Mouse (Mus musculus): ENCODE data around the gene Chd5. TPM values are rescaled to one million over a fixed set of nuclear protein-coding genes. Genes with fewer than 3 reads are reported as not detected.

The Chd5 gene
- total RNA-seq, 2 experiments from 2014 or later, result 160 to 177 TPM

DNA sequence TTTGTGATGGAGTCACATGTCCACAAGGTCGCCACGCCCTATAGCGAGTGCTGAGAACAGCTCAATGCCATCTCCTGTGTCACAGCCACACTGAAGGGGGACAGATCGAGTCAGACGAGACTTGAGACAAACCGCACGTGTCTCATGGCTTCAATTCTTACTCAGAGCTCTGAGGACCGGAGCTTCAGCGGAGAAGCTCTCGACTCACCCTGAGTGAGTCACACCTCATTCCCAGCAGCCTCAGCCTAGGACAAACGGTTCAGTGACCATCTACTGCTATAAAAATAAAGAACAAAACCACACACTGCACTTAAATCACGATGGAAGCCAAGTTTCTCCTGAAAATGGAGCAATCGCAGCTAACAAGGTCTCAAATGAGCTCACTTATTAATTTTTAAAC is 72.5 kb downstream of the Chd5 start:
- DNase-seq (ENCODE audit: low spot score in 2 of 2), result no peak
- intact Hi-C loops (cut with DNase I), result no loop called here

DNA sequence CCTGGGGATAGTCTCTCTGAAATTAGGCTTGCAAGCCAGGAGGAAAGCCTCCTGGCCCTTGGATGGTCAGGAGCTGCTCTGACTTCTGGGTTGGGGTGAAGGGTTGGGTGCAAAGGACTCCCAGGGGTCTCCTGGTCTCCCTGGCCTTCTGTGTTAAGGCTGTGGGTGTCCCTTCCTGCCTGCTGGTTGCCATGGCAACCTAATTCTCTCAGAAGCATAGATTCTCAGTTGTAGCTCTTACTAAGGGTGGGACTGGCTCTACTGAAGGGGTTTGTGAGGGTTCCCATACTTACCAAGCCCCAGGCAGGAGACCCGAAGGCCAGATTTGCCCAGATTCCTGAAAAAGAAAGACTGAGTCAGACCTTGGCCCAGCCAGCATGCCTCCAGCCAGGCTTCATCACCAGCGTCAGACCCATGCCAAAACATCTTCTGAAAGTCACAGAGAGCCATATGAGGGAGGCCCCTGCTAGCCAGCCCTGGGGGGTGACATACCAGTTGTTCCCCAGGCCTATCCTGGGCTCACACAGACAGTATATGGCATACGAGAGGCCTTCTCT is 74.2 kb downstream of the Chd5 start:
- no peak for DNase-seq (ENCODE audit: low spot score in 2 of 2)
- intact Hi-C loops (cut with DNase I), result no loop called here

DNA sequence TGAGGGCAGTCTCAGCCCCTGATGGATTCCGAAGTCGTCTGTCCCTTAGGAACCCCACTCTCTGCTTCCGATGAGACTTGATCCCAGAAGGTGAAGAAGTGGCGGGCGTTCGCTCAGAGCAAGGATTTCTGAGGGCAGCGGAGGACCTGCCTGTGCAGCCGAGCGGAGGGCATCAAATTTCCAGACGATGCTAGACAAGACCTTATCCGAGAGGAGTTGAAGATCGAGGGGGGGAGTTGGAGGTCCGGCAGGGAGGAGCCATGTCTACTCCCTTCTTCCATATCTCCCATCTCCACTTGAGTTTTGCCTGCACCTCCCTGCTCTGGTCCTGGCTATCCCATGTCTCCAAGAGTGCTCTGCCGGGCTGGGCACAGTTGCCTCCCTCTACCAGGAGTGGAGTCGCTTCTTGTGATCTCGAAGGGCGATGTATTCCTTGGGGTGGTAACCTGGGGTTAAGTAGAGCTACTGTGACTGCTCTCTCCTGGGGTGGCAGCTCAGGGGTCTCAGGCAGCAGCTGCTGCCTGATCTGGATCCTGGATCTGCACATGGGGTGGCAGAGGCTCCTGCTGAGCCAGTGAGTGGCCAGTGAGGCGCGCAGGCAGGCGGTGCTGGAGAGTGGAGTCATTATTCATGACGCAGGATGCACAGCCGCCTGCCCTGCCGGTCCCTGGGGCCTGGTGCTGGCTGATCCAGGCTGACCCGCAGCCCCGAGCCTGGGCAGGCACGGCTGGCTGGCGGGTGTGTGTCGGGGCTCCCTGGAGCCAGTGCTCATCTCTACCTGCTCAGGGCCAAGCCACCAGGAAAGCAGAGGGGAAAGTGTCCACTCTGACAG is 80.0 kb downstream of the Chd5 start:
- no peak for DNase-seq (ENCODE audit: low spot score in 2 of 2)
- intact Hi-C loops (cut with DNase I), result no loop called here

DNA sequence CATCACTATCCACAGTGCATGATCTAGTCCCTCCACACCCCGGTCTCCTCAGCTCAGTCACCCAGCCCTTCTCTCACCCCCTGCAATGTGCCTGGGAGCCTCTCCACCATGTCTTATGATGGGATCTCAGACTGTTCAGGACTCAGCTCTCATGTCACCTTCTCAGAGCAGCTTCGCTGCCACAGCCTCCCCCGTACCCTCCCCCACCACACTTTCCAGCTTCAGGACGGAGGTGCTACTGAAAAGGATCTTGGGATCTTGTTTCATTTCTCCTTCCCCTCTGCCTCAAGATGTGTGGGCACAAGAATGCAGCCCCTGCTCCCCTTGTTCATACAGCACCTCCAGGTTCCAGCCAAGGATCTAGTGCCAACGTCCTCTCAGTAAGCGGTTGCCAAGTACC is 85.1 kb downstream of the Chd5 start:
- intact Hi-C loops (cut with DNase I), result no loop called here
- DNase-seq (ENCODE audit: low spot score in 2 of 2), result no peak

DNA sequence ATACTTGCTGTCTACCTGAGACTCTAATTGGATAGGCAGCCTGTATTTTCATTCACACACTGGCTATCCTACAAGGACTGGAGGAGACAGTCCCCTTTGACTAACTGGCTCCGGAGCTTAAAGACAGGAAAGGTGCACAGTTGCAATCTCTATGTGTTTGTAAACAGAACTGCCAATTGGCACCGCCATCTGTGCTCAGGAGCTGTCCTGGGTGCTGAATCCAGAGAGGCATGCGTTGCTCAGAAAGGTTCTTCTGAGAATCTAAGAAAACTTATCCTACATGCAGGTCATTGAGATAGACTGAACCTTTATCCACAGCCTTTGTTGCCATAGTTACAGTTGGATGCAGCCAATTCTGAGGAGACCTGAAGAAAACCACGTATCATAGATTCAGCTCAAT is 85.9 kb downstream of the Chd5 start:
- no peak for DNase-seq (ENCODE audit: low spot score in 2 of 2)

DNA sequence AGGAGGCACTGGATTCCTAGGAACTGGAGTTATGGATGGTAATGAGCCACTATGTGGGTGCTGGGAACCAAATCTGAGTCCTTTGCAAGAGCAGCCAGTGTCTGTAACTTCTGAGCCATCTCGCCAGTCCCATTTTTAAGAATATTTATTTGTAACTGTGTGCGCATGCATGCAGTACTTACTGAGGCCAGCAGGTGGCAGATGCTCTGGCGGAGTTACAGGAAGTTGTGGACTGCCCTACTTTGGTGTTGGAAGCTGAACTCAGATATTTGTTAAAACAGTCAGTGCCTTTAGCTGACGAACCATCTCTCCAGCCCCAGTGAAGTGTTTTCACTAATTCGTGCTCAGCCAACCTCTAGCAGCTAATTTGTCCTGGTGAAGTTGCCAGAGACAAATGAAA is 86.5 kb downstream of the Chd5 start:
- intact Hi-C loops (cut with DNase I), result no loop called here
- no peak for DNase-seq (ENCODE audit: low spot score in 2 of 2)

More for the DNA sequence above, 85.9 kb downstream of the Chd5 start:
- intact Hi-C loops (cut with DNase I), result no loop called here

DNA sequence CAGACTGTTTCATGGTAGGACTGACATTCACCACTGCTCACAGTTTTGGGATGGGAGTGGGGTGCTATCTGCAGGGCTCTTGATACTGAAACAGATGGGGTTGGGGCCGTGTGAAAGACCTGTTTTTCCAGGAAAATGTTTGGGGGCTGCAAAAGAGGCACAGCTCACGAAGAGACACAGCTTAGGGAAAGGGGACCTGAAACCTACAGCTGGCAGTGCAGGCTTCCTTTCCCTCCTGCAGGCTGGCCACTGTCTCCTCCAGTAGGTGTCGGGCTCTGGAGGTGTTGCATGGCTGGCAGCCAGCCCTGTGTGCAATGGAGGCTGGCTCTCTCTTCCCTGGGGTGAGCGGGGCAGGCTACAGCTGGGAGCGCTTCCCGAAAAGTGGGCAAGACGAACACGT is 89.8 kb downstream of the Chd5 start:
- no peak for DNase-seq (ENCODE audit: low spot score in 2 of 2)
- intact Hi-C loops (cut with DNase I), result no loop called here

DNA sequence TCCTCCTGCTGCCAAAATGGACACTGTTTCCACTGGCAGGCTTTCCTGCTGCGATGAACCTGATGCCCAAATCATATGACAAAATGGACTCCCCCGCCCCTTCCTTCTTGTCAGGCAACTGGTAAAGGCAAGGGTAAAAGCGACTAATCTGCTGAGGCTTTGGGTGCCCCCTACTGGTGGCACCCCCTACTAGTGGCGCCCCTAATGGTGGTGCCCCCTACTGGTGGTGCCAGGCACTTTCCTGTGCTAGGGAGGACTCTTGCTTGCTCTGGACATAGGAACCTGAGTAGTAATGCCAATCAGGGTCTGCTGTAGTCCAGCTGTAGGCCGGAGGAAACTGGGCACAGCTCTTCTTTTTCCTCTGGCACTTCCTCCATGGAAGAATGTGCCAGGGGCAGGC is 93.9 kb downstream of the Chd5 start:
- intact Hi-C loops (cut with DNase I), result loop anchor here (5.0 kb wide), 1 partner anchor 265 kb away; no protein-coding TSS in a partner anchor
- DNase-seq (ENCODE audit: low spot score in 2 of 2), result peak; percentile 55 to 67

DNA sequence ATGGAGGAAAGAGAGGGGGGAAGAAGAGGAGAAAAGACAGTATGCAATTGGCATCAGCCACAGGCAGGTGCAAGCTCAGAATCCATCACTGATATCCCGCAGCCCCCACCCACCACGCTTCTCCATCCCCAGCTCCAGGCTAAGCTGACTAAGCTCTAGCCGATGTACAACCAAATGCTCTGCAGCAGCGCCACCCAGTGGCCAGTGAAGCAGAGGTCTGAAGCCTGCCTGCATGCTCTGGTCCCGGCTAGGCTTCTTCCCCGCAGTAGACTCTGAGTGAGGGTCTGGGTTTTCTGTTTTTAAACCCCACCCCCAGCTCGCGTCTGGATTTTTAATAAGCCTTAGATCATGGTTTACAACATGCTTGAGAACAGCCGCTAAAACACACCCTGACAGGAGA is 96.4 kb downstream of the Chd5 start:
- intact Hi-C loops (cut with DNase I), result loop anchor here (2.0 to 5.0 kb wide), 2 partner anchors 94 to 268 kb away; no protein-coding TSS in a partner anchor

DNA sequence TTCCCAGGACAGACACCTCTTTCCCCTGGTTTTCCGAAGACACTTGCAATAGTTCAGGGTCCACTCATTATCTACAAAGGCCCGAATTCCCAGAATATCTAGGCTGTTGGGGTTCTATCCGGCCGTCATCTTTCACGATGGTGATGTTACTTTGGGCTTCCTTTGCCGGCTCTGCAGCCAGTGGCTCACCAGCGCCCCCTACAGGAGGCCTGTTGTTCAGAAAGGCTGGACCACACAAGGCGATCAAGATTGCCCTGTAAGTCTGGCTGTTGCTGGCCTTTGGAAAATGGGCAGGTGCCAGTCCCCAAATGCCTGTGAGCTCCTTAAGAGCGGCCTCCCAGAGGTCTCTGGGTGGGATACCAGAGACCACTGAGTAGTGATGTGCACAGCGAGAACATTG is 96.8 kb downstream of the Chd5 start:
- intact Hi-C loops (cut with DNase I), result loop anchor here (2.0 kb wide), 1 partner anchor 94 kb away; no protein-coding TSS in a partner anchor
- DNase-seq (ENCODE audit: low spot score in 2 of 2), result peak; percentile 83 to 87

More for the DNA sequence above, 96.4 kb downstream of the Chd5 start:
- peak; percentile 95 to 96 for DNase-seq (ENCODE audit: low spot score in 2 of 2)

Other genes starting within 250 kb of the Chd5 start
- 10 to 100 TPM in 1 of 2 experiments, 1 to 10 TPM in 1; 6.2 to 16.5 TPM for gene Tnfrsf25, start 222.7 kb upstream of the Chd5 start, total RNA-seq (2021)
- under 1 TPM; 0.24 to 0.44 TPM for gene Espn, start 186.3 kb upstream of the Chd5 start, total RNA-seq (2021)
- gene Hes2, start 179.8 kb upstream of the Chd5 start, total RNA-seq (2021), result not detected
- gene Acot7, start 160.5 kb upstream of the Chd5 start, total RNA-seq (2021), result 100 to 1,000 TPM; 377 to 378 TPM
- gene Gpr153, start 64.4 kb upstream of the Chd5 start, total RNA-seq (2021), result 10 to 100 TPM; 31.2 to 31.6 TPM
- gene Hes3, start 47.0 kb upstream of the Chd5 start, total RNA-seq (2021), result under 1 TPM; 0.20 to 0.42 TPM
- 10 to 100 TPM; 43.1 to 45.0 TPM for gene Icmt, start 41.4 kb upstream of the Chd5 start, total RNA-seq (2021)
- 1 to 10 TPM; 5.3 to 7.4 TPM for gene Rnf207, start 19.7 kb upstream of the Chd5 start, total RNA-seq (2021)
- 100 to 1,000 TPM; 182 to 187 TPM for gene Rpl22, start 12.9 kb upstream of the Chd5 start, total RNA-seq (2021)
- 10 to 100 TPM; 18.7 to 19.9 TPM for gene Nphp4, start 138.1 kb downstream of the Chd5 start, total RNA-seq (2021)
- gene Kcnab2, start 139.2 kb downstream of the Chd5 start, total RNA-seq (2021), result 100 to 1,000 TPM; 216 to 228 TPM